Mouse (Mus musculus) heart, embryonic 13.5 days (tissue): ENCODE results near the gene Amd1. TPM values are rescaled to one million over a fixed set of nuclear protein-coding genes. Genes with fewer than 3 reads are reported as not detected.
A peak's percentile ranks its signal among the peaks of the same experiment; 100 is the strongest.
"Not testable (repeated sequence)": the region's sequence is repeated elsewhere in the genome, so short reads cannot be mapped to it uniquely, and the experiment has no call there.

ENCODE experiments used
- ATAC-seq: fragments of 200-750 bp; cut with Nextera tagmentation; 2 replicates; pipeline ENCODE4 v1.8.0; 2017; ENCODE audit warnings: moderate TSS enrichment; ENCODE audit not compliant: insufficient number of reproducible peaks, low FRiP score, low TSS enrichment; ENCODE audit errors: extremely low read depth
- H3K27ac ChIP-seq: fragments of 300-500 bp; sonication (generic); replicated peaks from 2 replicates; pipeline ENCODE4 v1.5.1; 2015; ENCODE audit warnings: moderate library complexity, mild to moderate bottlenecking, inconsistent platforms
- H3K27me3 ChIP-seq: fragments of 300-500 bp; sonication (generic); replicated peaks from 2 replicates; pipeline ENCODE4 v1.6.1; 2015; ENCODE audit warnings: mild to moderate bottlenecking, inconsistent platforms
- H3K36me3 ChIP-seq: fragments of 300-500 bp; sonication (generic); 2 replicates; pipeline ENCODE4 v1.6.1; 2015; ENCODE audit warnings: mild to moderate bottlenecking, inconsistent platforms
- H3K4me1 ChIP-seq: fragments of 300-500 bp; sonication (generic); 2 replicates; pipeline ENCODE4 v1.6.1; 2015; ENCODE audit warnings: inconsistent platforms
- H3K4me2 ChIP-seq: fragments of 300-500 bp; sonication (generic); 2 replicates; pipeline ENCODE4 v1.6.1; 2015; ENCODE audit warnings: inconsistent platforms, mild to moderate bottlenecking, moderate library complexity
- H3K4me3 ChIP-seq: fragments of 300-500 bp; sonication (generic); 2 replicates; pipeline ENCODE4 v1.5.1; 2015; ENCODE audit warnings: moderate library complexity, mild to moderate bottlenecking, inconsistent platforms
- H3K9ac ChIP-seq: fragments of 300-500 bp; sonication (generic); 2 replicates; pipeline ENCODE4 v1.6.1; 2015; ENCODE audit warnings: inconsistent platforms, mild to moderate bottlenecking, moderate library complexity
- H3K9me3 ChIP-seq: fragments of 300-500 bp; sonication (generic); 2 replicates; pipeline ENCODE4 v1.6.1; 2016; ENCODE audit warnings: inconsistent platforms
- WGBS: fragments of 180-500 bp; shearing (Covaris S2); methylation state at CpG from one replicate; pipeline ENCODE4 v1.1.7; 2015; ENCODE audit warnings: mixed read lengths; 5-methylcytosine and 5-hydroxymethylcytosine counted together
- polyA plus RNA-seq: library from polyadenylated mRNA; unstranded; fragments of >200 nt; fragmentation: Nextera tagmentation; extraction: Ambion mirVana; gene quantifications from 2 replicates; pipeline ENCODE4 v1.2.1, GENCODE M21; 2015

Gene Amd1
- polyA plus RNA-seq, 1 experiment from 2014 or later: 40.5 TPM

GRCm38 (mm10) chr10:40332864-40333263 lies 30.9 kb upstream of the Amd1 start:
- H3K27ac ChIP-seq: no peak overlapping the region
- H3K9me3 ChIP-seq: peaks cover 6% of the 10 kb centered on the region
- H3K36me3 ChIP-seq: no peaks in the 10 kb centered on the region
- H3K4me3 ChIP-seq: no peak overlapping the region
- no peak overlapping the region for H3K9ac ChIP-seq
- 76% methylated on average over 6 of the region's 6 CpGs for WGBS
- H3K4me2 ChIP-seq: no peak overlapping the region
- no peak for ATAC-seq
- peaks cover 6% of the 10 kb centered on the region for H3K4me1 ChIP-seq
- H3K27me3 ChIP-seq: no peaks in the 10 kb centered on the region

GRCm38 (mm10) chr10:40330262-40330661 lies 28.3 kb upstream of the Amd1 start:
- H3K36me3 ChIP-seq: no peaks in the 10 kb centered on the region
- no peak overlapping the region for H3K27ac ChIP-seq
- no peak for ATAC-seq
- H3K9me3 ChIP-seq: peaks cover 4% of the 10 kb centered on the region; the same call in 1 of the 2 replicates
- no peak overlapping the region for H3K9ac ChIP-seq
- no peak overlapping the region for H3K4me2 ChIP-seq
- no peak overlapping the region for H3K4me3 ChIP-seq
- peaks cover 13% of the 10 kb centered on the region for H3K4me1 ChIP-seq
- WGBS: 91% methylated on average over 1 of the region's 1 CpGs
- H3K27me3 ChIP-seq: no peaks in the 10 kb centered on the region

DNA sequence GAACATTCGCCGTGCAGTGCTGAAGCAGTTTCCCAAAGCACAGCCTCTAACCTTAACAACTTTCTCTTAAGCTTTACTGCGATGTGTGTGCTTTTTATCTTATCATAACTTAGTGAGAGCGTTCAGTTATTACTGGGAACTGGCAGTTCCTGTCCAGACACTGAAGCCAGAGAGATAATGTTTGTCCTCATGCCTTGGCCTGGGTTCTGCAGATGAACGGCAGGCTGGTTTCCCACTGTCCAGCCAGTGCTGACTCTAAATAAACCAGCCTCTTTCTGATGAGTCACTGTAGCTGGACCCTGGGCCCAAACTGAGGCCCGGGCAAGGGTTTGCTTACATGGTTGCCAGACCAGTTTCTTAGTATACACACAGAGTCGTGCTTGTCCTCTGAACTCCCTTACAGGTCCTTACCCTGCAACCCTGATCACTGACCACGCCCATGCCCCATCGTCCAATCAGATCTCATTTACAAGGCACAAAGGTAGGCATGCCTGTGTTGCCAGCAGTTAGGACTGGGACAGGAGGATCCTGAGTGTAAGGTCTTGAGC lies 26.1 kb upstream of the Amd1 start:
- ATAC-seq: peak; percentile 82
- Histone ChIP-seq H3K4me3 (no peak overlapping the region), H3K4me2 (peak overlapping the region; percentile 39), H3K9ac (no peak overlapping the region), H3K27ac (peak overlapping the region; percentile 67), H3K27me3 (no peaks in the 10 kb centered on the region), H3K9me3 (peaks cover 4% of the 10 kb centered on the region; the same call in 1 of the 2 replicates), H3K4me1 (peaks cover 13% of the 10 kb centered on the region), H3K36me3 (no peaks in the 10 kb centered on the region)
- WGBS: 23% methylated on average over 9 of the region's 9 CpGs

GRCm38 (mm10) chr10:40320306-40320705 lies 18.3 kb upstream of the Amd1 start:
- Histone ChIP-seq H3K9ac (no peak overlapping the region), H3K4me1 (no peaks in the 10 kb centered on the region), H3K27me3 (no peaks in the 10 kb centered on the region), H3K36me3 (no peaks in the 10 kb centered on the region), H3K4me3 (no peak overlapping the region), H3K27ac (no peak overlapping the region), H3K4me2 (no peak overlapping the region), H3K9me3 (no peaks in the 10 kb centered on the region)
- WGBS: 83% methylated on average over 10 of the region's 10 CpGs
- no peak for ATAC-seq

GRCm38 (mm10) chr10:40316841-40317585 lies 15.0 kb upstream of the Amd1 start:
- Histone ChIP-seq H3K36me3 (no peaks in the 10 kb centered on the region), H3K9me3 (no peaks in the 10 kb centered on the region), H3K27ac (no peak overlapping the region), H3K27me3 (no peaks in the 10 kb centered on the region), H3K4me1 (peaks cover 15% of the 10 kb centered on the region), H3K9ac (no peak overlapping the region), H3K4me3 (no peak overlapping the region), H3K4me2 (no peak overlapping the region)
- 41% methylated on average over 7 of the region's 7 CpGs for WGBS
- no peak for ATAC-seq

DNA sequence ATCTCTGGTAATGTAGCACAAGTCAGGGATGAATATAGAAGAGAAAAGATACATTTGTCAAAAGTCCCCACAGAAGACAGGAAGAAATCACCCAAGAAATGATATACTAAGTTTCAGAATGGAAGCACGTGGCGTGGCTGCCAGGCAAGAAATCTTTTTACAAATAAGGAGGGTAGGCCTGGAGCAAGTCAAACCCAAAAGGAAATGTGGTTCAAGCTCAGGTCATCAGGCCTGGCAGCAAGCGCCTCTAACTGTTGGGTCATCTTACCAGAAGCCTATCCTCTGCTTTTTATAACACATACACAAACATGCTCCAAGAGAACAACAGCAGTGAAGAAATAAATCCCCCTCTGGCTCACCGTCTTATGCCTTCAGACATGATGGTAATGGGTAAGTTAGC lies 10.8 kb upstream of the Amd1 start:
- no peak overlapping the region for H3K4me2 ChIP-seq
- H3K9me3 ChIP-seq: no peaks in the 10 kb centered on the region
- H3K9ac ChIP-seq: no peak overlapping the region
- peaks cover 21% of the 10 kb centered on the region for H3K4me1 ChIP-seq
- H3K4me3 ChIP-seq: no peak overlapping the region
- H3K27ac ChIP-seq: peak overlapping the region; percentile 60
- 46% methylated on average over 4 of the region's 4 CpGs for WGBS
- no peak for ATAC-seq
- H3K36me3 ChIP-seq: no peaks in the 10 kb centered on the region
- H3K27me3 ChIP-seq: no peaks in the 10 kb centered on the region

DNA sequence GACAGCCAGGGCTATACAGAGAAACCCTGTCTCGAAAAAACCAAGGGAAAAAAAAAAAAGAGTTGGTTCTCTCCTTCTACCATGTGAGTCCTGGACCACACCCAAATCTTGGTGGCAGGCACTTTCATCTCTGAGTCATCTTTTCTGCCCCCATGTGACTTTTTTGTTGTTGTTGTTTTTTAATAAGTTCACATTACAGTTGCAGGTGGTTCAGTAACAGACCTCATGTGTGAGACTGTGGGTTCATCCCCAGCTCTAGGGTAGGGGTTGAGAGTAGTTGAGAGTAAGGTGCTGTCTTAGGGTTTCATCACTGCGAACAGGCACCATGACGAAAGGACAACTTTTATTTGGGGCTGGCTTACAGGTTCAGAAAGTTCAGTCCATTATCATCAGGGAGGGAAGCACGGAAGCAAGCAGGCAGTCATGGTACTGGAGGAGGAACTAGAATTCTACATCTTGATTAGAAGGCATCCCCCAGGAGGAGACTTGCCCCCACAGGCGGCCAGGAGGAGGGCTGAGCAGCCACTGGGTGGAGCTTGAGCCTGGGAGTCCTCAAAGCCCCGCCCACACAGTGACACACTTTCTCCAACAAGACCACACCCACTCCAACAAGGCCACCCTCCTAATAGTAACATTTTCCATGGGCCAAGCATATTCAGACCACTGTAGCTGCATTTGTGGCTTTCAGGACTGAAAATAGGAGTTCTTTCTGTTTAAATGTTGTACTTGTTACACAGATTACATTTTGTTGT lies 8.1 kb upstream of the Amd1 start:
- H3K4me3 ChIP-seq: no peak overlapping the region
- peaks cover 21% of the 10 kb centered on the region for H3K4me1 ChIP-seq
- peak; percentile 61; the same call in 1 of the 2 replicates for ATAC-seq
- no peak overlapping the region for H3K4me2 ChIP-seq
- 51% methylated on average over 6 of the region's 6 CpGs for WGBS
- no peak overlapping the region for H3K27ac ChIP-seq
- no peaks in the 10 kb centered on the region for H3K27me3 ChIP-seq
- H3K36me3 ChIP-seq: no peaks in the 10 kb centered on the region
- no peak overlapping the region for H3K9ac ChIP-seq
- peaks cover 8% of the 10 kb centered on the region; the same call in 1 of the 2 replicates for H3K9me3 ChIP-seq

DNA sequence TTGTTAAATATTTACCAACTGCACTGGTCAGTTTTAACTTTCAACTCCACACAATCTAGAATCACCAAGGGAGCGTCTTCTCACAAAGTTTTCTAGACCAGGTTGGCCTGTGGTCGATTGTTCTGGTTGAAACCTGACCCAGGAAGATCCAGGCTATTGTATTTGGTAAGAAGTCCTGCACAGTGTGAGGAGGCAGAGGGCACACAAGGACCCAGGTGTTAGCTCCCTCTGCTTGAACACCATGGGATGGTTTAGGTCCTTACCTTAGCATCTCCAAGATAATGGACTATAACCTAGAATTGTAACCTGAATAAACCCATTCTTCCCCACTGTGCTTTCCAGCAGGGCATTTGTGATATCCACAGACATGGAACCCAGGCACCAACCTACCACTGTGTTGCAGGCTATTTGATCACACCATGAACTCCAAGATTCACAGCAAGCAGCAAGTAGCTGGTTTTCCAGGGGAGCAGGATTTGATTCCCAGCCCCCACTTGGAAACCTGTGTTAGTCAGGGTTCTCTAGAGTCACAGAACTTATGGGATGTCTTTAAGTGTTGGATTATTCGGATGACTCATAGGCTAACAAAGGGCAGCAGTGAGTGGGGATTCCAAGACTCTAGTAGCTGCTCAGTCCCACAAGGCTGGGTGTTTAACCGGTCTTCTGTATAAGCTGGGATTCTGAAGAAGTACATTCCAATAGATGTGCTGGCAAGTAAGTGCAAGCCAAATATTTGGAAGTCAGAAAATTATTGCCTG lies 6.0 kb upstream of the Amd1 start:
- peaks cover 21% of the 10 kb centered on the region for H3K4me1 ChIP-seq
- H3K9me3 ChIP-seq: peaks cover 8% of the 10 kb centered on the region; the same call in 1 of the 2 replicates
- no peaks in the 10 kb centered on the region for H3K36me3 ChIP-seq
- no peak overlapping the region for H3K27ac ChIP-seq
- H3K4me2 ChIP-seq: no peak overlapping the region
- H3K4me3 ChIP-seq: no peak overlapping the region
- no peak overlapping the region for H3K9ac ChIP-seq
- 62% methylated on average over 4 of the region's 4 CpGs for WGBS
- no peaks in the 10 kb centered on the region for H3K27me3 ChIP-seq
- ATAC-seq: no peak

- ATAC-seq: no peak
- no peak overlapping the region for H3K9ac ChIP-seq
- 84% methylated on average over 1 of the region's 1 CpGs for WGBS
- no peak overlapping the region for H3K27ac ChIP-seq
- no peak overlapping the region for H3K4me3 ChIP-seq
- H3K36me3 ChIP-seq: no peaks in the 10 kb centered on the region
- peaks cover 8% of the 10 kb centered on the region; the same call in 1 of the 2 replicates for H3K9me3 ChIP-seq
- no peaks in the 10 kb centered on the region for H3K27me3 ChIP-seq
- no peak overlapping the region for H3K4me2 ChIP-seq
- 0 out of 2 replicates have a peak, but pooled peaks cover 4% of the 10 kb centered on the region for H3K4me1 ChIP-seq
Observed at GRCm38 (mm10) chr10:40305989-40306388, 4.0 kb upstream of the Amd1 start.

- not testable (repeated sequence) for H3K9me3 ChIP-seq, H3K36me3 ChIP-seq, H3K27me3 ChIP-seq
- H3K27ac ChIP-seq: peak overlapping the region; percentile 94
- peak; percentile 45 for ATAC-seq
- WGBS: under 1% methylated on average over 35 of the region's 91 CpGs
- peak overlapping the region; percentile 71 for H3K4me3 ChIP-seq
- H3K4me1 ChIP-seq: peaks cover 40% of the 10 kb centered on the region
- H3K9ac ChIP-seq: peak overlapping the region; percentile 94
- H3K4me2 ChIP-seq: peak overlapping the region; percentile 83
Observed at GRCm38 (mm10) chr10:40301181-40302075, 558 bp downstream of the Amd1 start.
